Mouse (Mus musculus) left cerebral cortex, adult 9 months (tissue): ENCODE measurements around the gene Glo1.

Source experiments
- DNase-seq, 2 experiments: peaks; one replicate each; pipeline ENCODE4 v3.0.0; 2022; ENCODE audit warnings: low spot score in 2 of 2

The Glo1 gene

DNA sequence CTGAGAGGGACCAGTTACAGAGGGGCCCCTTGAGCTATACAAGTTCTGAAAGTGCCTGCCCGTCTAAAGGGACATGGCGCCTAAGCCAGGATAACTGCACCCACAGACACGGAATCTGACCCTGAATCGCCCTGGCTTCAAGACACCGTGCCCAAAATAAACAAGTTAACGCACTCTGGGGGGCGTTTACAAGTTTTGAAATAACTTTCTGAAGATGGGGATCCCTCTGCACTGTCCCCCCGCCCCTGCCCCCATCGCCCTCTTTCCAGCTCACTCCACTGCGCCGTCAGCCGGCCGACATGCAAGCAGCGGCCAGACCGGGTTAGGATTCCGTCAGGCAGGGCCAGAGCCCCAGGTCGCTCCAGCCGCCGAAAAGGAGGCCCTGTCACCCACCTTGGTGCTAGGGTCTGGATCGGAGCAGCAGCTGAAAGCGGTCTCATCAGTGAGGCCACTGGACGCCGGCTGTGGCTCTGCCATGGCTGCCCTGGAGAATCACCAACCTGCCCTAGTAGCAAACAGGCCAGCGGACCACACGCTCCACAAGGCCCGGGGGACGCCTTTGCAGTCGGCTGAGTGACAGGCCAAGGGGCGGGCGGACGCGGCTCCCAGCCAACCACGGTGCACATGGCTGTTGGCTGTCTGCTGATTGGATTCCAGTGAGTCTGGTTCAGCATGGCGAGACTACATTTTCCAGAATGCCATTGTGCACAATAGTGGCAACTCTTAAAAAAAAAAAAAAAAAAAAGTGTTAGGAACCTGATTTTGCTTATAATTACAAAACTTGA is 14.4 kb downstream of the Glo1 start:
- DNase-seq, result peak; percentile 97 to 100

DNA sequence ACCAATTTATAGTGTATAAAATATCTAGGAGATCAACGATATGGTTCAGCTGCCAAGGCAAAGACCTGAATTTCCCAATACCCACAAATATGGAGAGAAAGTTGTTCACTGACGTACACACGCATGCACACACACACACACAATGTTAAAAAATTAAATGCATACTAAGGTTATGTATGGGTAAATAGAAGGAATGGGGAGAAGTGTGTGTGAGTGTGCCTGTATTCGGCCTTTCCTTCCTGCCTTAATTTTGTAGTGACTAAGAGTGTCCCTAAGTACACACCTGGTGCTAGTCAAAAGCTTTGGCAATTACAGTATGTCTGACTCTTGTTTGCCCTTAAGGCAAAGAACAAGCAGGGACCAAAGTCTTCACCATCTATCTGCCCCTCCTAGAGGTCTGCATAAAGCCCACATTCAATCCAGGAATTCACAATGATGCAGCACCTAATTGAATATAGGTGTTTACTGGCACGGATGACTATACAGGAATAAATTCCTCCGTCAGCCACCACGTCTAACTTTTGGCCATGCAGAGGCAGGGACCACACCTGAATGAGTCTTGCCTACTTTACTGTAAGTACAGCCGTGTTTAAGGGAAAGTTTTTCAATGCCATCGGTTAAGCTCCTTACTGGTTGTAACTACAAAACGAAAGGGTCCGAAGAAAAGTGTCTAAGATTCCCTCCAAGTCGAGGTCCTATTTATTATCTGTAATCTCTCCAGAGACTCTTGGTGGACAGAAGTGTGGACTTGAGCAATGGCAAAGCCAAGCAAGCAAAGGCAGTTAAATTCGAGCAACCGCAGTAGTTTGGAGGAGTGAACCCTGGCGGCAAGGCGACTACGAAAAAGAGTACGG is 15.2 kb downstream of the Glo1 start:
- DNase-seq, result no peak

DNA sequence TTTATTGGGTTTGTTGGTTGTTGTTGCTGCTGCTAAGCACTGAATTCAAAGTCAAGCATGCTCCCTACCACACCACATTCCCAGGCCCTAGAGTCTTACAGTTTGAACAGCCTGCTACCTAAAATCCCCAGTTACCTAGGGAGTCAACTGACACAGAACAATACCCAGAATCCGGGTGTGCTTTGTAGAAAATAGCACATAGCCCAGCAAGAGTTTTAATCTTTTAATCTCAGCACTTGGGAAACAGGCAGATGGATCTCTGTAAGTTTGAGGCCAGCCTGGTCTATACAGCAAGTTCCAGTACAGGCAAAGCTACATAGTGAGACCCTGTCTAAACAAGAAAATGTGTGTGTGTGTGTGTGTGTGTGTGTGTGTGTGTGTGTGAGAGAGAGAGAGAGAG is 15.9 kb downstream of the Glo1 start:
- DNase-seq, result no peak

DNA sequence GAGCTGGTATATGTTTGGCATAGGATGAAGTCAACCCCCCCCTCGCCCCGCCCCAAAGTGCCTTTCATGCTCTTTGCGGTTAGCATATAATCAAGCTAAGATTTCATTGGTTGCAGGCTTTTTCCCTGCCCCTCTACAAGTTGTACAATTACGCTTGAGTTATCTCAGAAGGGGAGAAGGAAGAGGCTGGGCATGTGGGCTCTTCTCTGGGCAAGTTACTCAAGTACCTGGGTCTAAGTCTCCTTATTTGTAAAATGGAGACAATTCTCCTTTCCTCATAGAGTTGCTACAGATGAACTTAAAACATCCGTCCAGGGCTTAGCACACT is 16.7 kb downstream of the Glo1 start:
- DNase-seq, result no peak

DNA sequence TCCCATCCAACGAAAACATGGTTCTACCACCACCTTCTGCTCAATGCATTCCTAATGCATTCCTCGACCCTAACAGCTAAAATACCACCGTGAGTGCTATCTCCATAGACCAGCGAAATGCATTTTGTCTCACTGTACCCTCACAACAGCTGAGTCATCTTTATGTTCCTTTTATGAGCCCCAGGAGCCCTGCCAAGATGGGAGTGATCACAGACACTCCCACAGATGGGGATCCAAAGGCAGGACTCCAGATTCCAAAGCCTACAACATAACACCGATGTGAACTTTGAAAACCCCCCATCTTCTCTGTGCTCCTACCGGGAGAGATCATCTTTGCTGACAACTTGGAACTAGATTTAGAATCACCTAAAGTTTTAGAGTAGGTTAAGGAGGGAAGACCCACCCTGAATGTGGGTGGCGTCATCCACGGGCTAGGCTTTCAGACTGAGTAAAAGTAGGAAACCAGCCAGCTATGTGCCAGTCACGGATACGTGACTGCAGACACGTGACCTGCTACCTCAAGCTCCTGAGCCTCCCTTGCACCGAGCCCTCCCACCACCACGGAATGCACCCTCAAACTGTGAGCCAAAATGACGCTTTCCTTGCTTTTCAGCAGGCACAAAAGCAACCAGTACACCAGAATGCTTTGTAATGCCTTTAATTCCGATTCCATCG is 17.2 kb downstream of the Glo1 start:
- peak in 1 of 2 experiments; percentile 59 for DNase-seq

DNA sequence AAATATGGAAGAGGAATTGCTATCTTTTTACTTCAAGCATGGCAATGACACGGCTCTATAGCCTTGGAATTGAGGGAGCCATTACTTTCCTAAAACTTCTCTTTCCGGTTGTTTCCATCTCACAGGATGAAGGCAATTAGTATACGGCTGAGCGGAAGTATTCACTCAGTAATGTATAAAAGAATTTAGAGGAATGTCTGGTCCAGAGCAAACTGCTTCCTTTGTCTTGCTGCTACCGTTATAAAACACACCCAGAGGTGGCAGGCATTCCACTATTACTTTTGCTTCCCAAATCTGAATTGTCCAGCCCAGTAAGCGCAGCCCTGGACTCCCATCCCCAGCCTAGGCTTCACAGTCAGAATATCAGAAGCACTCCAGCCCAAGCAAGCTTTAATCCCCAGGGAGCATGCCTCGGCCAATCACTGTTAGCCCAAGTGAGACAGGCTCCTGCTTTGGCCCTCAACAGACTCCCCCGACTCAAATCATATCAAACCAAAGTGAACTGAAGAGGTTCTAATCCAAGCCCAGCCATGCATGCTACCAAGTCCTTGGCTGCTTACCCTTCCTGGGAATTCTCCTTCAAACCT is 18.7 kb downstream of the Glo1 start:
- DNase-seq, result no peak

DNA sequence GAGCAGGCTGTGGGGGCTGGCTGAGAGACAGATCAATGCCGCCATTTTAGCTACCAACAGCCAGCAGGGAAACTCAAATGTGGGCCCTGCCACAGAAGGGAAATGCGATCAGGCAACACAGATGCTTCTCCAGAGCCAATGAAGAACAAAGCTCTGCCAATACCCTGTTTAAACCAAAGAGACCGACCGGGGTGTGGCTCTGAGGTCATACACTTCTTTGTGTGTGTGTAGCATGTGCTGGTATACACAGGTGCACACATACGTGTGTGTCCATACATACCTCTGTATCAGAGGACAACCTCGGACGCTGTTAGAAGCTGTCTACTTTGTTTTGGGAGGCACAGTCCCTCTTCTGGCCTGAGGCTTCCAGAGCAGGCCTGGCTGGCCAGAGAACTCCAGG is 19.3 kb downstream of the Glo1 start:
- DNase-seq, result no peak

DNA sequence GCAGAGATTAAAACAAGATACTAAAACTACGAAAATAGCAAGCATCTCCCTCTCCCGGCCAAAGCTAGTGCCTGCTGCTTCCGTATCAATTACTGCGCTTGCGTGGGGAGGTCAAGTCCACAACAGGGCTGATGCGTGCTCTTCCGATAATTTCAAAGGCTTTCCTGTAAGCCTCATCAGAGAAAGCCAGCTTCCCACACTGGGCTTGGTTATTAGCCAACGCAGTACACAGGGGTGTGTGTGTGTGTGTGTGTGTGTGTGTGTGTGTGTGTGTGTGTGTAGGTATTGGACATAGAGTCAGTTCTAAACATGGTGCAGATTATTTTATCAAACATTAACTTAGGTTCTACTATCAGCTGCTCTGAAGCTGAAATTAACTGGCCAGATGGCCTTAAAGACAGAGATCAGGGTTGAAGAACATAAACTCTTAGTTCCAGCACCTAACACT is 20.0 kb downstream of the Glo1 start:
- DNase-seq, result no peak

DNA sequence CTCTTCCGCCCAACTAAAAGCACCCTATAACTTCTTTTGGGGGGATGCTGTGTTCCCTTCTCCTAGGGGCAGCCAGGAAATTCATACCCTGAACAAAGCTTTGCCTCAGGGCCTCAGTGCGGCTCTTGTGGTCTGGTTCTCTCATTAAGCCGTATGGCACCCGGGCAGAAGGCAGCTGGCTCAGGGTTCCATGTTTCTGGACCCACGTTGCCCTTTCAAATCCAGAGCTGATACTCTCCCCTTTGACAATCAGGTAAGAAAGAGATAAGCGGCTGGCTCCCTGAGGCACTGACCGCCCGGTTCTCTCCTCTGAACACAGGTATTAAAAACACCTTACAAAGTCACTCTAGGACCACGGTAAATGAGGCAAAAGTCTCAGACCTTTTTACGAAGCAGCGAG is 20.5 kb downstream of the Glo1 start:
- no peak for DNase-seq

DNA sequence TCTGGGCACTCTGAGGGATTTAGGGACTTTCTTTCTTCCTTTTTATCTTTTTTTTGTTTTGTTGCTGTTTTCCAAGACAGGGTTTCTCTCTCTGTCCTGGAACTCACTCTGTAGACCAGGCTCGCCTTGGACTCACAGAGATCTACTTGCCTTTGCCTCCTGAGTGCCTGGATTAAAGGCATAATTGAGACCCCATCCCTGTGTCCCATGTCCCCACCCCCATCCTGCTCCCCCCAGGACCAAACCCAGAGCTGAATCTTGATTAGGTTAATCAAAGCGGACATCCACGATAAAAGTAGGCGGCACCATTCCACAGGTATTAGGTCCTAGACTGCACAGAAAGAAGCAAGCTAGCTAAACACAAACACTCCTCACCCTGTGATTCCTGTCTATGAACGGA is 21.7 kb downstream of the Glo1 start:
- DNase-seq, result no peak

DNA sequence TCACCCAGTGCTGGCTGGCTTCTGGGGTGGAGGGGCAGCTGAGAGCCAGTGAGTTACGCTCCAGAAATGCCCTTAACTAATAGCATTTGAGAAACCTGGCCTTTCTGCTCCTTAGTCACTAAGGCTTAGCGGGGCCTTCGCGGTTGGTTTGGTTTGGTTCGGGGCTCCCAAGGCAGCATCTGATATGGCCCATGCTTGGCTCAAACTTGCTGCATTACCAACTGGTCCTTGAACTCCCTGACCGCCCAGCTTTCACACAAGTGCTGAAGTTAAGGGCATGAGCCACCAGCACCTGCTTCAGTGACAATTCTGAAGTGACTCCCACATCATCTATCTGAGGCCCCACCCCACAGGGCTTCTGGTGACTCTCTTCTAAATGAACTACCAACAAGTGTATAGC is 22.4 kb downstream of the Glo1 start:
- no peak for DNase-seq

DNA sequence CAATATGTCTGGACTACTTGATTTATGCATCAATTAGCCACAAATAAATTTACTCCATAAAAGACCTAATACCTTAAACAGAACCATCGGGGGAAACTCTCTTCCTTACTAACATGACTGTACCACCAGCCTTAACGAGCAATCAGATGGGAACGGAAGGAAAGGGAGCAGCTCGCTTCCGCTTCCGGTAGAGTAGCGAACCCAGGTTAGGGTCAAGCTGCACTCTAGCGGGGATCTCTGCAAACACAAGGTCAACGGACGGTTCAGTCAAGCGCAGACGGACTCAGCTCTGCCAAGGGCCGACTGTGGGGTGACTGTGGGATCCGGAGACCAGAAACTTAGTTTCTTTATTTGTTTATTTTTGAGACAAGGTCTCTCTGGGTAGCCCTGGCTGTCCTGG is 24.5 kb downstream of the Glo1 start:
- no peak for DNase-seq

DNA sequence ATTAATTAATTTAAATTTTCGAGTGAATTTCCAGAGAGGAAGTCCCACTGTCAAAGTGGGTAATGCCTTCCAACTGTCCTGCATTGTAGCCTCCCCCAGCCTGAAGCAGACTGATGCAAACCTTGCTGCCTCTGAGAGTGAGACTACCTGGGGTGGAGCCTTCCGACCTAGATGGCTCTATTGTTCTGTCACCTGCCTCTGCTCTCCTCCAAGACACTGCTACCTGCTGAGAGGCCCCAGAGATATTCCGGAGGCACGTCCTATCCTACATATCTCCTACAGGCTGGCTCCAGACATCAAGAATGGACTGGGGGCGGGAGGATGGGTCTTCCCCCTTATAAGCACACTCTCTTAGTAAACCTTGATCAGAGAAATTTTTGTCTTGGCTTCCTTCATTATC is 28.4 kb downstream of the Glo1 start:
- DNase-seq, result no peak

DNA sequence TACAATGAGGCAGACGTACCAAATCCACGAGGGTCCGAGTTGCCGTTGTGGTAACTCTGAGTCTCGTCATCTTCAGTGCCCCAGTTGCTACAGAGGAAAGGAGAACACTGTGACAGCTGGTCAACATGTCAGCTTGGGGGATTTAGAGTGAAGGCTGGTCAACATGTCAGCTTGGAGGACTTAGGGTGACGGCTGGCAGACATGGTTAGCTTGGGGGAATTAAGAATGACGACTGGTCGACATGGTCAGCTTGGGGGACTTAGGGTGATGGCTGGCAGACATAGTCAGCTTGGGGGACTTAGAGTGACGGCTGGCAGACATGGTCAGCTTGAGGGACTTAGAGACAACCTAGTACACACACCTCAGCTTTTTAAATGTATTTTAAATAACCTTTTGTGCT is 28.9 kb downstream of the Glo1 start:
- no peak for DNase-seq

DNA sequence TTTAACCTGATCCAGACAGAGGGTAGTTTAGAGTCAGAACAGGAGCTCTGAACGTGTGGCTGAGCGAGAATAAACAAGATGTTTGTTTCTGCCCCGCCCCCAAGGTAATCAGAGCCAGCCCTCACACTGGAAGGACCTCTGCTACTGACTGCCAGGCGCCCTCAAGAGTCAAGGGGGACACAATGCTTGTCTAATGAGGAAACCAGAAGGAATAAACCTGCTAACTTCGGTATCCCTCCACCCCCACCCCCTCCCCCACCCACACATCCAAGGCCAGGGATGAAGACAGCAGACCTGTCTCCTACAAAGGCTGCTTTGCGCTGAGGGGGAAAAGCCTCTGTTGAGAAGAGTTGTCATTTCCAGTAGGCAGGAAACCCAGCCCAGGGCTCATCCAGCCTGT is 31.8 kb downstream of the Glo1 start:
- DNase-seq, result no peak

DNA sequence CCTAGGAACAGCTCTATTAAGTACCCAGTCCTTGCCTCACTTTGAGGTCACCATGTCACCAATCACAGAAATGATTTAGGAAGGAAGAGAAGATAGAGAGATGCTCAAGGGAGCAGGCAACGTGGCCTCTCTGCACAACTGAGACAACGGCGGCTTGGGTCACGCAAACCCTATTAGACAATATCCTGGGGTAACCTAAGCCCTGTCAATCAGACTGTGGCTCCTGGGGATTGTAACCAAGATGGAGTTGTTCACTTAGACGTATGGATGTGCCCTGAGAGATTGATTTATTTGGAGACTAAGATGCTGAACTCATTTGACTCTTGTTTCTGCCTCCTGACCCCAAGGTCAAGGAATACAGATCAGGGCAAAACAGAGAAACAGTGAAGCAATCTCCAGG is 32.3 kb downstream of the Glo1 start:
- no peak for DNase-seq

DNA sequence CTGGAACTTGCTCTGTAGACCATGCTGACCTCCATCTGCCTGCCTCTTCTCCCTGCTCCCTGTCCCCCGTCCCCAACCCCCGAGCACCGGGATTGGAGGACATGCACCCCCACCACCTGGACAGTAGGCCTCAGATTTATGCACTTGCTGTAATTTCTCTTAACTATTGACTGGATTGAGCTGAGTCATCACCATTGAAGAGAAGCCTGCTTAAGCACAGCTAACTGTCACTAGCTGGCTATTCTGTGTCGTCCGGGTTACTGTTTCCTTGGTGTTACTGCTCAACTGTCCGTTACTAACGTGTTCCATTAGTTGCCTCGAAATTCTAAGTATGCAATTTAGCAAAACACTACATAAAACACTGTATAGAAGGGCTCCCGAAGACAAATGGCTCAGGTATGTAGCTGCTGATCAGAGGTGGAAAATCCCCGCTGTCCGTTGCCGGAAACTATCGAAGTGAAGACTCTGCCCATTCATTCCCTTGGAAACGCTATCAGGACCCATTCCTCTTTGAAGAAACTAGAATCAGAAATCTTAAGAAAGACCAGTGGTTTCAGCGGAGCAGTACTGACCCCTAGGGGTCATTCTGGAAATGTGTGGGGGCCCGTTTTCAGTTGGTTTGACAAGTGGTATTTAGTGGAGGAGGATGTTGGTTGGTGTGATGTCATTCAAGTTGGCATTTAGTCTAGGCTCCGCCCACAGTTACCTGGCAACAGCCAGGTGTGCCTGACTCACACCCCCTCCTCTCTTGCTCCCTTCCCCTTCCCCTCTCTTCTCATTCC is 36.1 kb downstream of the Glo1 start:
- peak in 1 of 2 experiments; percentile 81 for DNase-seq

DNA sequence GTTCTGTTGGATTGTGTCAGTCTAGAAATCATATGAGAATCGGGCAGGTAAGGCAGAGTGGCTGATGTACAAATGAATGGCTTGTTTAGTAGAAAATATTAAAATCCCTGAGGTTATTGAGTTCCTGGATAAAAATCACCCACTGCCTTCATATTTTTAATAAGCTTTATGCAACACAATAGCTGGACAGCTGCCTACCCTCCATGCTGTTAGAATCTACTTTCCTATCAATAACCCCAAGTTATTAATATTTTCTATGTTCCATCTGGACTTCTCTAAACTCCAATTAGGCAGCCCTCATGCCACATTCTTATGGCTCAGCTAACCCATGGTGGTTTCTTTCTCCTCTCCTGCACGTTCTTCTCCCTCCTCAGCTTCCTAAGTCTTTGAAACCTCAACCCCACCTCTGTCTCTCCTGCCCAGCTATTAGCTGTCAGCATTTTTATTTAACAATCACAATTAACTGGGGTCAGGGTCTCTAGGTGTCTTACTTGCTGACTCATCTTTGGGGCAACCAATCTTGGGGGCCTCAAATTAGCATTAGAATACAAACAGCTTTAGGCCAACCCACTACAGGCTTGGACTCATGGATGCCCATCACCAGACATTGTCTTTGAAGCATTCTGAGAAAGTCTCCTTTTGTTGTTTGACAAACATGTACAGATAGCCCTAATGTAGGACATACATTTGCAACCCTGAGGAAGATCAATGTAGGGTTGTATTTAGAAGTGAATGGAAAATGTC is 43.2 kb downstream of the Glo1 start:
- DNase-seq, result no peak

DNA sequence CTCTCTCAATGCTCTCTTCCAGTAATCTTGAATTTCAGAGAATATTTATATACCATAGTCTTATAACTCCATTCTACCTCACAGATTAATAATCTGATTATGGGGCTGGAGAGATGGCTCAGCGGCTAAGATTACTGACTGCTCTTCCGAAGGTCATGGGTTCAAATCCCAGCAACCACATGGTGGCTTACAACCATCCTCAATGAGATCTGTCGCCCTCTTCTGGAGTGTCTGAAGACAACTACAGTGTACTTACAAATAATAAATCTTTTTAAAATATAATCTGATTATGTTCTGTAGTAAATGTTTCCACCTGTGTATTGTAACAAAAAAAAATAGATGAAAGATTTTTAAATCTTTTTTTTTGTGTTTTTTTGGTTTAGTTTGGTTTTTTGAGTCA is 44.4 kb downstream of the Glo1 start:
- no peak for DNase-seq

DNA sequence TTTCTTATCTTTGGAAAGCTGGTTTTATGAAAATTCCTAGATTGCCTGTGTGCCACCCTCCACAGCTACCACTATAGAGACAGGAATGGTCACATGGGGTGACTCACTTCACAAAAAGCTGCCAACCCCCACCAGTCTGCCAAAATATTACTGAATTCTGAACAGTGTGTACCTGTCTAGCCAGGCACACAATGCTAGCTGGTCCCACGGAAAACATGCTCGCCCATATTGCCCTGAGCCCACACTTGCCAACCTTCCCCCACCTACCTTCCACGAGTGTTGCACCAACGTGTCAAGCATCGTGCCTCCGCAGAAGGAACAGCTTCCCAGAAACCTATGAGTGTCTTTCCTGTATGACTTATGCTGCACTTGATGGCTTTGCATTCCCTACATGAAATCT is 45.5 kb downstream of the Glo1 start:
- DNase-seq, result peak in 1 of 2 experiments; percentile 82

DNA sequence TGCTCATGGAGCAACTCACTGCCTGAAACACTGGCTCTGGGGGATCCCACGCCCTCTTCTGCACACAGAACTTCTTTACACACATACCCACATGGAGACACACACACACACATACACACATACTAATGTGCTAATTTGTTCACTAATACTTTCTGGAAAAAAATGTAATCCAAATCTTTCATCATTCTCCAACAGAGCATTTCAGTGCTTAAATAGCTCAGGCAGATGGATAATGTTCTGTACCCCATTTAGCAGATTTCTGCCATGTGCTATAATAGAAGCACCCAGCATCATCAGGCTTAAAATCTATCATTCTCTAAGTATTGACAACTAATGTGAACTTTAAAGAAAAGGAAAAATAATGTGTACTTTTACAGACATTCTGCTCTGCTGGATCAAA is 45.9 kb downstream of the Glo1 start:
- DNase-seq, result no peak
